Mouse (Mus musculus) Patski (cell line): ENCODE results near the gene Ccdc82. TPM values are rescaled to one million over a fixed set of nuclear protein-coding genes. Genes with fewer than 3 reads are reported as not detected.
A peak's percentile ranks its signal among the peaks of the same experiment; 100 is the strongest.

Source experiments
- ATAC-seq: fragments of 100-300 bp; one replicate; pipeline ENCODE4 v1.8.0; 2021
- CTCF ChIA-PET: fragments of 350-600 bp; sonication (Branson Sonifier 250); formaldehyde crosslinking; loops from one replicate; lab custom pipeline; 2022; ENCODE audit warnings: inconsistent platforms; lab: Charles Lee
- POLR2A ChIA-PET: fragments of 350-600 bp; sonication (Branson Sonifier 250); formaldehyde crosslinking; loops from one replicate; lab custom pipeline; 2022; ENCODE audit warnings: antibody characterized with exemption, inconsistent platforms; lab: Charles Lee
- DNase-seq: peaks from one replicate; pipeline ENCODE4 v3.0.0-alpha.2; 2011; ENCODE audit warnings: low read depth, low spot score
- H3K27me3 ChIP-seq: fragments of 371-371 bp; one replicate; pipeline ENCODE4 v1.5.1; 2021
- CTCF ChIP-seq: fragments of 100-300 bp; IDR thresholded peaks from one replicate; pipeline ENCODE4 v1.5.1; 2021
- in situ Hi-C: fragments of 300-500 bp; cut with MboI; formaldehyde crosslinking; loops from 3 replicates; pipeline ENCODE4 v1.11.1; 2018; ENCODE audit warnings: low pct_unique_long_range_greater_than_20kb, mixed read lengths
- polyA plus RNA-seq: library from polyadenylated mRNA; unstranded; gene quantifications from one replicate; pipeline ENCODE4 v1.2.3, GENCODE M21; 2021

The Ccdc82 gene
- 11.8 TPM for polyA plus RNA-seq

GRCm38 (mm10) chr9:13246815-13247638 lies at the start of gene Ccdc82:
TSS of gene Ccdc82 (plus strand) at chr9:13246955.
- POLR2A ChIA-PET: no interaction called here
- in situ Hi-C loops: no loop called here
- ATAC-seq: peak; percentile 97

GRCm38 (mm10) chr9:13200079-13200478 lies 46.7 kb upstream of the Ccdc82 start:
- peaks cover 44% of the 10 kb centered on the region for H3K27me3 ChIP-seq
- in situ Hi-C loops: no loop called here
- TF ChIP-seq CTCF: no peak
- ChIA-PET CTCF (interaction anchor here (1.1 kb wide), 1 partner anchor 12 kb away, joined by 3 read pairs; no protein-coding TSS in a partner anchor), POLR2A (no interaction called here)
- no peak for ATAC-seq
- DNase-seq: no peak

More at GRCm38 (mm10) chr9:13246815-13247638, at the start of gene Ccdc82:
- H3K27me3 ChIP-seq: no peaks in the 10 kb centered on the region
- CTCF ChIA-PET: no interaction called here
- no peak for TF ChIP-seq CTCF
- DNase-seq: peak; percentile 30

DNA sequence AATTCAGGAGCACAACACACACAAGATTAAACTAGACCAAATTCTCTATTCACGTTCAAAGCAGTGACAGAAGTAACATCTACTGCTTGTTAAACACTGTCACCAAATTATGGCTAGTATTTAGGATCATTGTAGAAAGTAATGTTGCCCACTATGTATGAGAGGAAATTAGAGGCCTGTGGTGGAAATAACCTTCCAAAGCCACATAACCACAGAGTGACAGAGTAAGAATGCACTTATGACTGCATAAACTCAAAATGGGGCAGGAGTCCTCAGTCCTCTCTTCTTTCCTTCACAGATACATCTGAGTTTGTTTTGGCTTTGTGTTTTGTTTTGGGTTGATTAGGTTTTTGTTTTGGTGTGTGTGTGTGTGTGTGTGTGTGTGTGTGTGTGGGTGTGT lies 43.6 kb upstream of the Ccdc82 start:
- in situ Hi-C loops: no loop called here
- ATAC-seq (no peak), DNase-seq (no peak)
- peaks cover 48% of the 10 kb centered on the region for H3K27me3 ChIP-seq
- POLR2A ChIA-PET: no interaction called here
- TF ChIP-seq CTCF: no peak
- CTCF ChIA-PET: interaction anchor here (0.8 kb wide), 1 partner anchor 8 kb away, joined by 5 read pairs; no protein-coding TSS in a partner anchor

- no peak for TF ChIP-seq CTCF
- POLR2A ChIA-PET: no interaction called here
- ATAC-seq (no peak), DNase-seq (no peak)
- CTCF ChIA-PET: interaction anchor here (0.8 kb wide), 1 partner anchor 8 kb away, joined by 5 read pairs; no protein-coding TSS in a partner anchor
- in situ Hi-C loops: no loop called here
- H3K27me3 ChIP-seq: peaks cover 48% of the 10 kb centered on the region
Observed at GRCm38 (mm10) chr9:13203681-13204080, 43.1 kb upstream of the Ccdc82 start.

GRCm38 (mm10) chr9:13206369-13206768 lies 40.4 kb upstream of the Ccdc82 start:
- CTCF ChIA-PET: no interaction called here
- in situ Hi-C loops: no loop called here

DNA sequence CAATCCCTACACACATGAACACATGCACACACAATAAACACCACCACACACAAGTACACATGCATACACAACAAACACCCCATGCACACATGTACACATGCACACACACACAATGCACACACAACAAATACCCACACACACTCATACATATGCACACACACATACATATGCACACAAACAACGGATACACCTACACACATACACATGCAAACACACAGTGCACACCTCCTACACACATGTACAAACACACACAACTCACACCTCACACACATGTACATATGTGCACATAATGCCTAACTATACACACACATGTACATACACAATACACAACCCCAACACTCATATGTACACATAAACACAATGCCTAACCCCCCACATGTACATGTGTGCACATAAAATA lies 20.9 kb upstream of the Ccdc82 start:
- TF ChIP-seq CTCF: no peak
- CTCF ChIA-PET: no interaction called here

More at GRCm38 (mm10) chr9:13206369-13206768, 40.4 kb upstream of the Ccdc82 start:
- POLR2A ChIA-PET: no interaction called here
- peaks cover 34% of the 10 kb centered on the region for H3K27me3 ChIP-seq
- ATAC-seq (no peak), DNase-seq (no peak)
- TF ChIP-seq CTCF: no peak

GRCm38 (mm10) chr9:13230553-13230952 lies 16.2 kb upstream of the Ccdc82 start:
- in situ Hi-C loops: loop anchor here (10.0 kb wide), 1 partner anchor 574 kb away; no protein-coding TSS in a partner anchor
- TF ChIP-seq CTCF: no peak
- ChIA-PET CTCF (interaction anchor here (1.2 to 4.4 kb wide), 5 partner anchors 10 to 593 kb away, joined by 3 to 40 read pairs (median 5); no protein-coding TSS in a partner anchor), POLR2A (no interaction called here)
- DNase-seq: no peak
- H3K27me3 ChIP-seq: peaks cover 4% of the 10 kb centered on the region
- ATAC-seq: no peak

More for the DNA sequence above, 20.9 kb upstream of the Ccdc82 start:
- POLR2A ChIA-PET: no interaction called here
- in situ Hi-C loops: no loop called here
- ATAC-seq (no peak), DNase-seq (no peak)
- H3K27me3 ChIP-seq: peaks cover 17% of the 10 kb centered on the region

DNA sequence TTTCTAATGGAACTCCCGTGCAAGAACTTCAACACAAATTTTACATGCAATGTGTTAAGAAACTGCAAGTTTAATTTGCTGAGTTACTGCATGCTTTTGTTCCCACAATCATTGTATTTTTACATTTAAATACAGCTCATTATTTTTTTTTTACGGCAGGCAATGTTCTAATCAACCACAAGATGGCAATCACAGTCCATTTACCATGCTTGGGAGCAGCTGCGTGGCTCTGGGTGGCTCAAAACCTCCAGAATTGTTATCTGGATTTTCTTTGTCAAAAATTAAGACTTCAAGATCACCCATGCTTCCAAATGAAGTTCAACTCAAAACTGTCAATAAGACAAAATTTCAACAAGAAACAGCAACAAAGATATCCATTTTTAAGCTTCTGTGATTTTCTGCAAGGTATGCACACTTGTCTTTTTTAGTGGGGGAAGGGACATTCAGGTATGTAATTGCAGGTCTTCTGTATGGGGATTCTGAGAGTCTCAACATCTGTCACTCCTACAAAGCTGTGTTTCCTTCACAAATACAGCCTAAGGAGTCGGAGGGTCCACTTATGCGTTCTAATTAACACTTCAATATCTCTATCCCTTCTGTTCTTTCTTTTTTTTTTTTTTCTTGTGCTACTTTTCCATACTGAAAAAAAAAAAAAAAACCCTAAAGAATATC lies 15.1 kb upstream of the Ccdc82 start:
- CTCF ChIA-PET: interaction anchor here (0.6 to 4.4 kb wide), 16 partner anchors 10 to 595 kb away, joined by 3 to 40 read pairs (median 4); partner anchors contain the start of genes Cep57 and Fam76b
- in situ Hi-C loops: loop anchor here (10.0 kb wide), 1 partner anchor 573 kb away; no protein-coding TSS in a partner anchor

GRCm38 (mm10) chr9:13242321-13242720 lies 4.4 kb upstream of the Ccdc82 start:
- DNase-seq: no peak
- peak; percentile 34 for TF ChIP-seq CTCF

More for the DNA sequence above, 15.1 kb upstream of the Ccdc82 start:
- H3K27me3 ChIP-seq: peaks cover 4% of the 10 kb centered on the region
- POLR2A ChIA-PET: no interaction called here
- no peak for DNase-seq
- no peak for ATAC-seq
- peak; percentile 82 for TF ChIP-seq CTCF

DNA sequence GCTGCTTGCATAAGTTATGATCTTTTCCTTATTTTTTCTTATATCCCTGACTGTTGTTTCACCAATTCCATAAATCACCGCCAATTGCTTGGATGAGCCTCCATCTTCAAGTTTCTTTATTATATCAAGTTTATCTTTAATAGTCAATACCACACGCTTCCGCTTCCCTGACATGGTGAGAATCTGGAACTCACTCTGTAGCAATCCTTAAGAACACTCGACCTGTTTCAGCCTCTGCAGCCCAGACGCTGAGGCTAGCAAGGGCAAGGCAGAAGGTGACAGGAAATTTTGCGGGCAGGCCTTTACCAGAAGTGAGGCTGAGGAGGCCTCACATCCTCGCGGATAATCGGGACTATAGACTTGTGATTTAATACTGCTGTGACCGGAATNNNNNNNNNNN lies 1.3 kb upstream of the Ccdc82 start, which contains the start of gene Jrkl:
Gene Jrkl (minus strand): TSS at position 349 of the 400 bp plus-strand sequence.
- DNase-seq (no peak), ATAC-seq (peak; percentile 28)
- in situ Hi-C loops: no loop called here
- H3K27me3 ChIP-seq: no peaks in the 10 kb centered on the region
- TF ChIP-seq CTCF: no peak
- ChIA-PET POLR2A (no interaction called here), CTCF (no interaction called here)

More at GRCm38 (mm10) chr9:13242321-13242720, 4.4 kb upstream of the Ccdc82 start:
- ATAC-seq: no peak
- in situ Hi-C loops: no loop called here
- ChIA-PET CTCF (interaction anchor here (0.9 to 1.6 kb wide), 6 partner anchors 8 to 474 kb away, joined by 3 to 11 read pairs (median 4); no protein-coding TSS in a partner anchor), POLR2A (no interaction called here)
- H3K27me3 ChIP-seq: no peaks in the 10 kb centered on the region
